Mouse (Mus musculus): ENCODE data around the gene Veph1. TPM values are rescaled to one million over a fixed set of nuclear protein-coding genes. Genes with fewer than 3 reads are reported as not detected.
A peak's percentile ranks its signal among the peaks of the same experiment; 100 is the strongest.

Veph1 gene
- total RNA-seq, 2 experiments from 2014 or later, result not detected

GRCm38 (mm10) chr3:66221243-66221611 lies 75.4 kb downstream of the Veph1 start:
- DNase-seq, result peak in 1 of 2 experiments; percentile 34

- DNase-seq, result peak in 1 of 2 experiments; percentile 44
Observed at GRCm38 (mm10) chr3:66220554-66221242, 75.9 kb downstream of the Veph1 start.

- DNase-seq, result peak in 1 of 2 experiments; percentile 15
Observed at GRCm38 (mm10) chr3:66219655-66220191, 76.9 kb downstream of the Veph1 start, which contains the start of gene Ptx3. TSS of gene Ptx3 (plus strand) at chr3:66219910.

GRCm38 (mm10) chr3:66215759-66216158 lies 80.9 kb downstream of the Veph1 start:
- peak in 1 of 2 experiments; percentile 24 for DNase-seq

- DNase-seq, result no peak
Observed at GRCm38 (mm10) chr3:66213524-66213923, 83.1 kb downstream of the Veph1 start.

GRCm38 (mm10) chr3:66208836-66209573 lies 87.6 kb downstream of the Veph1 start:
- DNase-seq, result peak in 1 of 2 experiments; percentile 4

GRCm38 (mm10) chr3:66193910-66194562 lies 102.6 kb downstream of the Veph1 start:
- no peak for DNase-seq

- DNase-seq, result no peak
Observed at GRCm38 (mm10) chr3:66179647-66180046, 117.0 kb downstream of the Veph1 start.

- peak in 1 of 2 experiments; percentile 4 for DNase-seq
Observed at GRCm38 (mm10) chr3:66172907-66173306, 123.7 kb downstream of the Veph1 start.

- no peak for DNase-seq
Observed at GRCm38 (mm10) chr3:66169873-66170538, 126.6 kb downstream of the Veph1 start.

- no peak for DNase-seq
Observed at GRCm38 (mm10) chr3:66166606-66167290, 129.9 kb downstream of the Veph1 start.

GRCm38 (mm10) chr3:66165026-66165425 lies 131.6 kb downstream of the Veph1 start:
- no peak for DNase-seq

- no peak for DNase-seq
Observed at GRCm38 (mm10) chr3:66164585-66164984, 132.1 kb downstream of the Veph1 start.

- no peak for DNase-seq
Observed at GRCm38 (mm10) chr3:66162612-66163011, 134.0 kb downstream of the Veph1 start.

- no peak for DNase-seq
Observed at GRCm38 (mm10) chr3:66157947-66158346, 138.7 kb downstream of the Veph1 start.

- no peak for DNase-seq
Observed at GRCm38 (mm10) chr3:66137601-66138000, 159.0 kb downstream of the Veph1 start.

- no peak for DNase-seq
Observed at GRCm38 (mm10) chr3:66131264-66131950, 165.2 kb downstream of the Veph1 start.

- no peak for DNase-seq
Observed at GRCm38 (mm10) chr3:66129689-66130088, 166.9 kb downstream of the Veph1 start.

GRCm38 (mm10) chr3:66105493-66105892 lies 191.1 kb downstream of the Veph1 start:
- no peak for DNase-seq

GRCm38 (mm10) chr3:66102599-66102932 lies 194.1 kb downstream of the Veph1 start:
- no peak for DNase-seq
